ENCODE assay signal across 8 mouse cellular contexts in genomic region chr12:91588670-91589541, GRCm38 (mm10). TPM values are rescaled to one million over a fixed set of nuclear protein-coding genes. Genes with fewer than 3 reads are reported as not detected.
DNase-seq lines count a peak whose midpoint lies in the region; ATAC-seq and TF ChIP-seq lines count a peak whose summit lies in the region.

No protein-coding gene starts in this region.

- peak overlapping the region; percentile 83 for H3K4me3 ChIP-seq in heart, adult 2 months
- H3K4me3 ChIP-seq in kidney, adult 2 months (ENCODE audit: insufficient read depth, low read depth, low read length) = peak overlapping the region; percentile 82
- peak overlapping the region; percentile 93 for H3K4me3 ChIP-seq in liver, embryonic 11.5 days (ENCODE audit: low read depth, low read length)
- H3K4me3 ChIP-seq in neural tube, embryonic 11.5 days (ENCODE audit: low read depth, low read length) = peak overlapping the region; percentile 69
- H3K4me3 ChIP-seq in stomach, postnatal 0 days (ENCODE audit: low read depth, low read length) = peak overlapping the region; percentile 92

- DNase-seq in 3134 (ENCODE audit: extremely low read depth, insufficient read length, low spot score) = peak; percentile 57
- peak; percentile 69 to 91 for DNase-seq in adrenal gland, adult (ENCODE audit: inconsistent age in 2 of 2, low spot score in 1 of 2)
- DNase-seq in embryo, embryonic 11.5 days (ENCODE audit: low read depth, low spot score) = peak; percentile 34
- peak; percentile 82 to 83 for DNase-seq in heart, adult 2 months
- DNase-seq in kidney, adult 2 months = peak; percentile 56
- DNase-seq in liver, embryonic 11.5 days (ENCODE audit: low spot score) = peak; percentile 70
- peak; percentile 61 for DNase-seq in neural tube, embryonic 11.5 days (ENCODE audit: low spot score)
- peak; percentile 65 for DNase-seq in stomach, postnatal 0 days (ENCODE audit: low spot score)

- H3K27me3 ChIP-seq in heart, adult 2 months (ENCODE audit: control insufficient read depth, insufficient read depth, low read length) = no peaks in the 10 kb centered on the region
- no peaks in the 10 kb centered on the region for H3K27me3 ChIP-seq in kidney, adult 2 months (replicated peaks; ENCODE audit: control insufficient read depth, insufficient read depth, low read length)
- H3K27me3 ChIP-seq in liver, embryonic 11.5 days (replicated peaks; ENCODE audit: control insufficient read depth, insufficient read depth, low read length) = no peaks in the 10 kb centered on the region
- H3K27me3 ChIP-seq in neural tube, embryonic 11.5 days (ENCODE audit: control insufficient read depth, insufficient read depth, low read length) = no peaks in the 10 kb centered on the region
- no peaks in the 10 kb centered on the region for H3K27me3 ChIP-seq in stomach, postnatal 0 days (ENCODE audit: control insufficient read depth, insufficient read depth, low read length)

- H3K4me2 ChIP-seq in liver, embryonic 11.5 days = peak overlapping the region; percentile 76
- peak overlapping the region; percentile 47; the same call in 1 of the 2 replicates for H3K4me2 ChIP-seq in neural tube, embryonic 11.5 days (ENCODE audit: low read depth)
- peak overlapping the region; percentile 51 for H3K4me2 ChIP-seq in stomach, postnatal 0 days (replicated peaks; ENCODE audit: low read depth)

- H3K9me3 ChIP-seq in liver, embryonic 11.5 days (ENCODE audit: control insufficient read depth, low read length) = no peaks in the 10 kb centered on the region
- H3K9me3 ChIP-seq in neural tube, embryonic 11.5 days (ENCODE audit: control insufficient read depth, low read length) = no peaks in the 10 kb centered on the region
- H3K9me3 ChIP-seq in stomach, postnatal 0 days (ENCODE audit: control insufficient read depth, low read length) = no peaks in the 10 kb centered on the region

- peak overlapping the region; percentile 98 for H3K27ac ChIP-seq in heart, adult 2 months
- peak overlapping the region; percentile 80 for H3K27ac ChIP-seq in kidney, adult 2 months (ENCODE audit: insufficient read depth, low read depth, low read length)
- H3K27ac ChIP-seq in liver, embryonic 11.5 days (ENCODE audit: low read depth, low read length) = peak overlapping the region; percentile 100
- H3K27ac ChIP-seq in neural tube, embryonic 11.5 days (ENCODE audit: low read depth, low read length) = peak overlapping the region; percentile 99
- peak overlapping the region; percentile 100 for H3K27ac ChIP-seq in stomach, postnatal 0 days (replicated peaks)

- H3K79me2 ChIP-seq in heart, adult 2 months (replicated peaks; ENCODE audit: control insufficient read depth, insufficient read depth, low read length) = no peaks in the 10 kb centered on the region

- TF ChIP-seq EP300 in heart, adult 2 months (IDR thresholded peaks at IDR 0.05; ENCODE audit: insufficient read depth, low read depth, low read length) = no peak
- TF ChIP-seq EP300 in stomach, postnatal 0 days (optimal IDR thresholded peaks at IDR 0.05) = no peak

- peak; percentile 35 for ATAC-seq in liver, embryonic 11.5 days (replicated peaks; ENCODE audit: low FRiP score)
- no peak; the same call in 1 of the 2 replicates for ATAC-seq in neural tube, embryonic 11.5 days (ENCODE audit: insufficient read depth, low FRiP score, low TSS enrichment)
- peak; percentile 25; the same call in 1 of the 2 replicates for ATAC-seq in stomach, postnatal 0 days (ENCODE audit: low FRiP score, low TSS enrichment)

- peaks cover 11% of the 10 kb centered on the region for H3K36me3 ChIP-seq in heart, adult 2 months (ENCODE audit: control insufficient read depth, insufficient read depth, low read length)
- H3K36me3 ChIP-seq in kidney, adult 2 months (ENCODE audit: control insufficient read depth, insufficient read depth, low read length) = no peaks in the 10 kb centered on the region; the same call in 1 of the 2 replicates
- peaks cover 12% of the 10 kb centered on the region; the same call in 1 of the 2 replicates for H3K36me3 ChIP-seq in liver, embryonic 11.5 days (ENCODE audit: control insufficient read depth, insufficient read depth, low read length)
- H3K36me3 ChIP-seq in neural tube, embryonic 11.5 days (ENCODE audit: control insufficient read depth, insufficient read depth, low read length) = peaks cover 4% of the 10 kb centered on the region; the same call in 1 of the 2 replicates
- H3K36me3 ChIP-seq in stomach, postnatal 0 days (ENCODE audit: control insufficient read depth, insufficient read depth, low read length) = no peaks in the 10 kb centered on the region

- H3K9ac ChIP-seq in heart, adult 2 months (ENCODE audit: low read depth, low read length) = peak overlapping the region; percentile 98
- peak overlapping the region; percentile 99 for H3K9ac ChIP-seq in liver, embryonic 11.5 days (ENCODE audit: low read depth, low read length)
- H3K9ac ChIP-seq in neural tube, embryonic 11.5 days (ENCODE audit: low read length) = peak overlapping the region; percentile 97
- peak overlapping the region; percentile 100 for H3K9ac ChIP-seq in stomach, postnatal 0 days (ENCODE audit: low read length)

- no peak for TF ChIP-seq CTCF in heart, adult 2 months (IDR thresholded peaks at IDR 0.05)
- no peak for TF ChIP-seq CTCF in kidney, adult 2 months (conservative IDR thresholded peaks at IDR 0.05; ENCODE audit: insufficient read depth, insufficient read length, low read depth, low read length)
- no peak for TF ChIP-seq CTCF in stomach, postnatal 0 days (IDR thresholded peaks at IDR 0.05; ENCODE audit: low read depth)

- under 1% methylated on average over 80 of the region's 83 CpGs for WGBS in heart, adult 2 months
- under 1% methylated on average over 79 of the region's 83 CpGs for WGBS in kidney, adult 2 months
- WGBS in liver, embryonic 11.5 days = under 1% methylated on average over 71 of the region's 83 CpGs
- under 1% methylated on average over 64 of the region's 83 CpGs for WGBS in neural tube, embryonic 11.5 days
- WGBS in stomach, postnatal 0 days = under 1% methylated on average over 54 of the region's 83 CpGs

- peaks cover 5% of the 10 kb centered on the region for H3K4me1 ChIP-seq in heart, adult 2 months (ENCODE audit: control insufficient read depth, insufficient read depth, low read length)
- peaks cover 4% of the 10 kb centered on the region; the same call in 1 of the 2 replicates for H3K4me1 ChIP-seq in kidney, adult 2 months (ENCODE audit: control insufficient read depth, insufficient read depth, low read length)
- peaks cover 9% of the 10 kb centered on the region for H3K4me1 ChIP-seq in liver, embryonic 11.5 days (replicated peaks; ENCODE audit: control insufficient read depth, insufficient read depth, low read length)
- H3K4me1 ChIP-seq in neural tube, embryonic 11.5 days (ENCODE audit: control insufficient read depth, insufficient read depth, low read length) = peaks cover 14% of the 10 kb centered on the region
- H3K4me1 ChIP-seq in stomach, postnatal 0 days (replicated peaks; ENCODE audit: control insufficient read depth, insufficient read depth) = no peaks in the 10 kb centered on the region

- intact Hi-C loops in heart, adult 2 months (cut with DNase I) = loop anchor here (5.0 kb wide), 1 partner anchor 258 kb away; the partner anchor contains the start of gene Sel1l

- no peak for TF ChIP-seq POLR2A in heart, adult 2 months (IDR thresholded peaks at IDR 0.05; ENCODE audit: insufficient read depth, low read depth, low read length)
- no peak for TF ChIP-seq POLR2A in kidney, adult 2 months (IDR thresholded peaks at IDR 0.05; ENCODE audit: low read depth, low read length)

RNA-seq across cellular contexts. Expression of gene Gtf2a1, which starts 1.4 kb away (rescaled TPM):
- total RNA-seq in heart, adult 2 months (2021) = 10 to 100 TPM; 25.3 to 28.3 TPM
- polyA plus RNA-seq in heart, adult 2 months (2012; rRNA removed) = 9.1 and 12.3 TPM in 2 replicates
- polyA plus RNA-seq in kidney, adult 2 months (2012; rRNA removed) = 12.4 and 14.2 TPM in 2 replicates
- 28.9 and 32.2 TPM in 2 replicates for polyA plus RNA-seq in liver, embryonic 11.5 days (2014; fragmentation: Nextera tagmentation; extraction: Ambion mirVana)
- 54.1 and 59.7 TPM in 2 replicates for polyA plus RNA-seq in neural tube, embryonic 11.5 days (2014; fragmentation: Nextera tagmentation; extraction: Ambion mirVana)
- 17.0 and 18.9 TPM in 2 replicates for polyA plus RNA-seq in stomach, postnatal 0 days (2015; fragmentation: Nextera tagmentation; extraction: Ambion mirVana)
